Mouse (Mus musculus) right cerebral cortex, postnatal 14 days (tissue): Measurements from ENCODE around the gene S100g.

ENCODE experiments used
- DNase-seq: peaks from one replicate; pipeline ENCODE4 v3.0.0; 2022

Gene S100g

GRCm38 (mm10) chrX:162964383-162964782, at the start of gene S100g:
TSS of gene S100g (minus strand) at chrX:162964599.
- DNase-seq, result no peak

GRCm38 (mm10) chrX:162992121-162992520, 27.7 kb upstream of the S100g start:
- no peak for DNase-seq

GRCm38 (mm10) chrX:162991396-162991795, 27.0 kb upstream of the S100g start:
- no peak for DNase-seq

GRCm38 (mm10) chrX:162986876-162987495, 22.6 kb upstream of the S100g start:
- no peak for DNase-seq

- no peak for DNase-seq
These were observed 11.8 kb upstream of the S100g start for GRCm38 (mm10) chrX:162976194-162976593.

GRCm38 (mm10) chrX:162967456-162967855, 3.1 kb upstream of the S100g start:
- DNase-seq, result no peak

GRCm38 (mm10) chrX:162963840-162964239, 559 bp downstream of the S100g start:
- DNase-seq, result no peak

- no peak for DNase-seq
These were observed 6.5 kb downstream of the S100g start for GRCm38 (mm10) chrX:162957921-162958320.

- peak; percentile 12 for DNase-seq
These were observed 14.5 kb downstream of the S100g start for GRCm38 (mm10) chrX:162949811-162950439.

- no peak for DNase-seq
These were observed 22.4 kb downstream of the S100g start for GRCm38 (mm10) chrX:162942027-162942426.

GRCm38 (mm10) chrX:162931467-162931866, 32.9 kb downstream of the S100g start:
- no peak for DNase-seq

- DNase-seq, result no peak
These were observed 42.8 kb downstream of the S100g start for GRCm38 (mm10) chrX:162921487-162922125.

- peak; percentile 62 for DNase-seq
These were observed 48.7 kb downstream of the S100g start for GRCm38 (mm10) chrX:162915697-162916096.

- DNase-seq, result no peak
These were observed 50.7 kb downstream of the S100g start for GRCm38 (mm10) chrX:162913651-162914050.
